Mouse (Mus musculus): ENCODE measurements around the gene Adam10. TPM values are rescaled to one million over a fixed set of nuclear protein-coding genes. Genes with fewer than 3 reads are reported as not detected.

Gene Adam10
- polyA plus RNA-seq, 1 experiment from 2014 or later = 74.2 TPM

- 19% methylated on average over 1 of the region's 1 CpGs for WGBS
- Histone ChIP-seq H3K4me2 (peak overlapping the region; percentile 89), H3K4me1 (replicated peaks; ENCODE audit: control insufficient read depth, insufficient read depth, low read length) (peaks cover 34% of the 10 kb centered on the region)
These were observed 3.4 kb downstream of the Adam10 start for GRCm38 (mm10) chr9:70682202-70682601.

GRCm38 (mm10) chr9:70688301-70688968, 9.6 kb downstream of the Adam10 start:
- Histone ChIP-seq H3K9ac (ENCODE audit: low read depth, low read length) (no peak overlapping the region), H3K4me1 (replicated peaks; ENCODE audit: control insufficient read depth, insufficient read depth, low read length) (peaks cover 36% of the 10 kb centered on the region), H3K4me2 (no peak overlapping the region), H3K4me3 (ENCODE audit: low read depth, low read length) (no peak overlapping the region), H3K9me3 (ENCODE audit: control insufficient read depth, low read length) (no peaks in the 10 kb centered on the region), H3K36me3 (ENCODE audit: control insufficient read depth, insufficient read depth, low read length) (no peaks in the 10 kb centered on the region), H3K27ac (ENCODE audit: low read depth, low read length) (no peak overlapping the region), H3K27me3 (replicated peaks; ENCODE audit: control insufficient read depth, insufficient read depth, low read length) (no peaks in the 10 kb centered on the region)
- WGBS = 57% methylated on average over 2 of the region's 2 CpGs
- no peak for DNase-seq (ENCODE audit: low spot score)
- ATAC-seq (replicated peaks; ENCODE audit: low FRiP score) = no peak

More at GRCm38 (mm10) chr9:70682202-70682601, 3.4 kb downstream of the Adam10 start:
- Histone ChIP-seq H3K9ac (ENCODE audit: low read depth, low read length) (no peak overlapping the region), H3K27me3 (replicated peaks; ENCODE audit: control insufficient read depth, insufficient read depth, low read length) (no peaks in the 10 kb centered on the region), H3K36me3 (ENCODE audit: control insufficient read depth, insufficient read depth, low read length) (no peaks in the 10 kb centered on the region), H3K9me3 (ENCODE audit: control insufficient read depth, low read length) (no peaks in the 10 kb centered on the region), H3K27ac (ENCODE audit: low read depth, low read length) (no peak overlapping the region), H3K4me3 (ENCODE audit: low read depth, low read length) (peak overlapping the region; percentile 8; the same call in 1 of the 2 replicates)
- DNase-seq (ENCODE audit: low spot score) (no peak), ATAC-seq (replicated peaks; ENCODE audit: low FRiP score) (no peak)

- Histone ChIP-seq H3K27me3 (replicated peaks; ENCODE audit: control insufficient read depth, insufficient read depth, low read length) (no peaks in the 10 kb centered on the region), H3K4me1 (replicated peaks; ENCODE audit: control insufficient read depth, insufficient read depth, low read length) (peaks cover 36% of the 10 kb centered on the region), H3K9me3 (ENCODE audit: control insufficient read depth, low read length) (no peaks in the 10 kb centered on the region), H3K4me3 (ENCODE audit: low read depth, low read length) (no peak overlapping the region), H3K36me3 (ENCODE audit: control insufficient read depth, insufficient read depth, low read length) (no peaks in the 10 kb centered on the region), H3K4me2 (no peak overlapping the region), H3K9ac (ENCODE audit: low read depth, low read length) (no peak overlapping the region), H3K27ac (ENCODE audit: low read depth, low read length) (no peak overlapping the region)
- 68% methylated on average over 3 of the region's 3 CpGs for WGBS
- DNase-seq (ENCODE audit: low spot score) (no peak), ATAC-seq (replicated peaks; ENCODE audit: low FRiP score) (no peak)
These were observed 11.1 kb downstream of the Adam10 start for GRCm38 (mm10) chr9:70689926-70690325.

GRCm38 (mm10) chr9:70690579-70690978, 11.8 kb downstream of the Adam10 start:
- ATAC-seq (replicated peaks; ENCODE audit: low FRiP score) (no peak), DNase-seq (ENCODE audit: low spot score) (no peak)
- H3K27me3 ChIP-seq (replicated peaks; ENCODE audit: control insufficient read depth, insufficient read depth, low read length) = no peaks in the 10 kb centered on the region
- H3K9me3 ChIP-seq (ENCODE audit: control insufficient read depth, low read length) = no peaks in the 10 kb centered on the region
- peaks cover 34% of the 10 kb centered on the region for H3K4me1 ChIP-seq (replicated peaks; ENCODE audit: control insufficient read depth, insufficient read depth, low read length)
- no peaks in the 10 kb centered on the region for H3K36me3 ChIP-seq (ENCODE audit: control insufficient read depth, insufficient read depth, low read length)
- H3K27ac ChIP-seq (ENCODE audit: low read depth, low read length) = no peak overlapping the region
- H3K9ac ChIP-seq (ENCODE audit: low read depth, low read length) = no peak overlapping the region
- no peak overlapping the region for H3K4me3 ChIP-seq (ENCODE audit: low read depth, low read length)
- no peak overlapping the region for H3K4me2 ChIP-seq

- H3K4me3 ChIP-seq (ENCODE audit: low read depth, low read length) = no peak overlapping the region
- H3K36me3 ChIP-seq (ENCODE audit: control insufficient read depth, insufficient read depth, low read length) = no peaks in the 10 kb centered on the region
- H3K4me2 ChIP-seq = no peak overlapping the region
- no peaks in the 10 kb centered on the region for H3K9me3 ChIP-seq (ENCODE audit: control insufficient read depth, low read length)
- no peak overlapping the region for H3K9ac ChIP-seq (ENCODE audit: low read depth, low read length)
- H3K27ac ChIP-seq (ENCODE audit: low read depth, low read length) = no peak overlapping the region
- no peaks in the 10 kb centered on the region for H3K27me3 ChIP-seq (replicated peaks; ENCODE audit: control insufficient read depth, insufficient read depth, low read length)
- DNase-seq (ENCODE audit: low spot score) (no peak), ATAC-seq (replicated peaks; ENCODE audit: low FRiP score) (no peak)
- peaks cover 34% of the 10 kb centered on the region for H3K4me1 ChIP-seq (replicated peaks; ENCODE audit: control insufficient read depth, insufficient read depth, low read length)
- 63% methylated on average over 2 of the region's 2 CpGs for WGBS
These were observed 13.2 kb downstream of the Adam10 start for GRCm38 (mm10) chr9:70691772-70692693.

- Histone ChIP-seq H3K9ac (ENCODE audit: low read depth, low read length) (no peak overlapping the region), H3K4me1 (replicated peaks; ENCODE audit: control insufficient read depth, insufficient read depth, low read length) (peaks cover 34% of the 10 kb centered on the region), H3K9me3 (ENCODE audit: control insufficient read depth, low read length) (no peaks in the 10 kb centered on the region), H3K4me2 (no peak overlapping the region), H3K27ac (ENCODE audit: low read depth, low read length) (no peak overlapping the region), H3K4me3 (ENCODE audit: low read depth, low read length) (no peak overlapping the region), H3K27me3 (replicated peaks; ENCODE audit: control insufficient read depth, insufficient read depth, low read length) (no peaks in the 10 kb centered on the region), H3K36me3 (ENCODE audit: control insufficient read depth, insufficient read depth, low read length) (no peaks in the 10 kb centered on the region)
- 75% methylated on average over 2 of the region's 2 CpGs for WGBS
- ATAC-seq (replicated peaks; ENCODE audit: low FRiP score) (no peak), DNase-seq (ENCODE audit: low spot score) (no peak)
These were observed 16.9 kb downstream of the Adam10 start for GRCm38 (mm10) chr9:70695723-70696122.

GRCm38 (mm10) chr9:70698090-70698489, 19.3 kb downstream of the Adam10 start:
- DNase-seq (ENCODE audit: low spot score) (no peak), ATAC-seq (replicated peaks; ENCODE audit: low FRiP score) (no peak)
- no peak overlapping the region for H3K9ac ChIP-seq (ENCODE audit: low read depth, low read length)
- no peaks in the 10 kb centered on the region for H3K9me3 ChIP-seq (ENCODE audit: control insufficient read depth, low read length)
- no peak overlapping the region for H3K4me2 ChIP-seq
- no peak overlapping the region for H3K27ac ChIP-seq (ENCODE audit: low read depth, low read length)
- H3K4me3 ChIP-seq (ENCODE audit: low read depth, low read length) = no peak overlapping the region
- no peaks in the 10 kb centered on the region for H3K36me3 ChIP-seq (ENCODE audit: control insufficient read depth, insufficient read depth, low read length)
- H3K4me1 ChIP-seq (replicated peaks; ENCODE audit: control insufficient read depth, insufficient read depth, low read length) = peaks cover 28% of the 10 kb centered on the region
- no peaks in the 10 kb centered on the region for H3K27me3 ChIP-seq (replicated peaks; ENCODE audit: control insufficient read depth, insufficient read depth, low read length)
- WGBS = 39% methylated on average over 1 of the region's 1 CpGs

GRCm38 (mm10) chr9:70703597-70704203, 24.9 kb downstream of the Adam10 start:
- ATAC-seq (replicated peaks; ENCODE audit: low FRiP score) (peak; percentile 97), DNase-seq (ENCODE audit: low spot score) (no peak)
- H3K4me2 ChIP-seq = 0 out of 2 replicates have a peak overlapping the region, but pooled peaks have one; percentile 28
- 81% methylated on average over 5 of the region's 5 CpGs for WGBS
- H3K4me1 ChIP-seq (replicated peaks; ENCODE audit: control insufficient read depth, insufficient read depth, low read length) = peaks cover 6% of the 10 kb centered on the region; the same call in 1 of the 2 replicates
- H3K36me3 ChIP-seq (ENCODE audit: control insufficient read depth, insufficient read depth, low read length) = peaks cover 3% of the 10 kb centered on the region; the same call in 1 of the 2 replicates
- H3K27ac ChIP-seq (ENCODE audit: low read depth, low read length) = no peak overlapping the region
- H3K9ac ChIP-seq (ENCODE audit: low read depth, low read length) = no peak overlapping the region
- H3K4me3 ChIP-seq (ENCODE audit: low read depth, low read length) = no peak overlapping the region
- H3K27me3 ChIP-seq (replicated peaks; ENCODE audit: control insufficient read depth, insufficient read depth, low read length) = no peaks in the 10 kb centered on the region
- no peaks in the 10 kb centered on the region for H3K9me3 ChIP-seq (ENCODE audit: control insufficient read depth, low read length)
